Mouse (Mus musculus) neutrophil, adult 83 days (primary cell): ENCODE data around the gene Olfr649. TPM values are rescaled to one million over a fixed set of nuclear protein-coding genes. Genes with fewer than 3 reads are reported as not detected.

Source experiments
- total RNA-seq, 2 experiments: library from RNA; stranded (reverse); gene quantifications; one replicate each; pipeline ENCODE4 v1.2.4; 2023

Gene Olfr649
- total RNA-seq, result not detected

DNA sequence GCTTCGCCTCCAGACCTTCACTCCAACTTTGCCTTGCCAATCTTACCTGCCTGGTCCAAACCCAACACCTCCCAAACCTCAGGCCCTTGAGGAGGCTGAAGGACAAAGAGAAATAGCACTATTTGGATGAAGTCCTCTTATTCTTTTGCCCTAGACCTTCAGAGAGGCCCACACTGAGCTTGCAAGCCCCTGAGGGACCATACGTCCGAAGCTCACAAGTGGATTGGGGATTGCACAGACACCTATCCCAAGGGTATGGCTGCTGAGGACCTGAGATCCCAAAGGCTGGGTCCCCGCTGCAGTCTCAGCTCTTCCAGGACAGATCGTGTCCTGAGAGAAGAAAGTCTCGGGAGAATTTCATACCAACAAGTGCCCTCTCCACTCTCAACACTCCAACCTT lies at the start of gene Olfr649:
TSS of gene Olfr649 (minus strand) at position 101 of the 400 bp plus-strand sequence.

DNA sequence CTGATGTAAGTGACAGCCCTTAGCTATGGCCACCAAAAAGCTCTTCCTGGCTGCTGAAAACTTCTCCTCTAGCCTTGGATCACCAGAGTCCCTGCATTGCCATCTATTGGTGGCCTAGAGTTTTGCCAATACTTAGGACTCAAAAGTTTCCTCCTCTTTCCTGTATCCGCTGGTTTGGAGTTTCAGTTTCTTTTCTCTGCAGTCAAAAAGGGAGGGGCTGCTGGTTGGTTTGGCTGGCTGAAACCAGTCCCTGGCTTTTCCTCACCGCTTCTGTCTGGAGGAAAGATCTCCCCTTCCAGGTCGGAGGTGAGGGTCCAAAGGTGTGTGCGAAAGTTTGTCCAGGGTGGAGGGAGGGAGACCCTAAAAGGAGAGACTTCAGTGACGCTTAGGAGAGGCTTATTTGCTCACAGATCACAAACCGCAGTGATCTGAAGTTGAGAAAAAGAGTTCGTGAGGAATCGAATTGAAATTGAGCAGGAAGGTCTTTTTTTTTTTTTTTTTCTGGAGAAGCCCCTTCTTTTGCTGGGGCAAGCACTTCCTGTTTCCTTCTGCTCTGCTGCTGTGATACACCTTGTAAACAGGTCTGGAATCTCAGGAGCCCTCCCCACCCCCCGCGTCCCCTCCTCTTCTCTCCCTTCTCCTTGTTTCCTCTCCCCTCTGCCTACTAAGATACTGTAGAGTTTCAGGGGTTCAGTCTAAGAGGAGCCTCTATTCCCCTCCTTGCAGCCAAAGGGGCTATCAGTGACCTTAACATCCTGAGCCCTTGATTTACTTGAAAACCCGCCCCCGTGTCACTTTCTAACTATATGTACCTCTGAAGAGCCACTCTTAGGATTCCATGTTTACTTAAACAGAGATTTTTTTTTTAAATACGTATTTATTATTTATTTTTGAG lies 48.7 kb upstream of the Olfr649 start, which contains the start of gene Trim34a:
TSS of gene Trim34a (plus strand) at position 171 of the 895 bp plus-strand sequence.

DNA sequence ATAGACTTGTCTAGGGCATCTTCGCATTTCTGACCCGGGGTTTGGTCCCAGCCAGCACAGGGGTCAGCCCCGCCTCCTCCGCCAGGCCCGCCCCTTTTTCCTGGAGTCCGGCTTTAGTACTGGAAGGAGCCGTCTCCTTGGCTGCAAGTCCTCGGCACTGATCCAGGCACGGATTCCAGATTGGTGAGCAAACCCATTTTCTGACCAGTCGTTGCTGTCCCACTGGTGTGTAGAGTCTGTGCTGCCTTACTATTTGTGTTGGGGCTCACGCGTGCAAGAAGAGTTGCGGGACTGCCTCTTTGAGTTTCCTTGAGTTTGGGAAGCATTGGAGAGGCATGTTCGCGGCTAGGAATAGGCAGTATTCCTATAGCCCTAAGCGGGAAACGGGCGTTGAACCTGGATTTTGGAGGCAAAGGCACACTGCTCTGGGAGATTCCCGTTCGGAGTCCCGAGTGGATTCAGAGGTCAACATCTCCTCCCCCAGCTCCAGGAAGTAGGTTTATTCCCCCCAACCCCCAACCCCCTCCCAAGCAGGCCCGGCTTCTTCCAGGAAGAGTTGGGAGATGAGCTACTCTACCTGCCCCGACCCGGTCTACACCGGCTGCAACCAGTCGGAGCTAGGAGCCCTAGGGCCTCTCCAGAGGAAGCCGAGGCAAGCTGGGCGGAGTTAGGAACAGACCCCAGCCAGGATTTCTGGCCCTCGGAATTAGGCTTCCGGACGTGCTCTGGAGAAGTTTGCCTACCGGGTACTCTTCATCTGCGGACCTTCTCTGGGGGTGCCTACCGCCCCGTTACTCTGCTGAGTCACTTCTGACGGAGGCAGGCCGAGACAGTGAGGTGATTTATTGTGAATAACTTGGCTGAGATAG lies 23.1 kb upstream of the Olfr649 start, which contains the start of gene Trim6:
TSS of gene Trim6 (plus strand) at position 93 of the 869 bp plus-strand sequence.

GRCm38 (mm10) chr7:104183292-104183691 lies 12.5 kb downstream of the Olfr649 start, which contains the start of gene Olfr648:
Gene Olfr648, minus strand, starts transcription at chr7:104183392.

GRCm38 (mm10) chr7:104150456-104150855 lies 45.3 kb downstream of the Olfr649 start, which contains the start of gene Ubqlnl:
Gene Ubqlnl, minus strand, starts transcription at chr7:104150556.

DNA sequence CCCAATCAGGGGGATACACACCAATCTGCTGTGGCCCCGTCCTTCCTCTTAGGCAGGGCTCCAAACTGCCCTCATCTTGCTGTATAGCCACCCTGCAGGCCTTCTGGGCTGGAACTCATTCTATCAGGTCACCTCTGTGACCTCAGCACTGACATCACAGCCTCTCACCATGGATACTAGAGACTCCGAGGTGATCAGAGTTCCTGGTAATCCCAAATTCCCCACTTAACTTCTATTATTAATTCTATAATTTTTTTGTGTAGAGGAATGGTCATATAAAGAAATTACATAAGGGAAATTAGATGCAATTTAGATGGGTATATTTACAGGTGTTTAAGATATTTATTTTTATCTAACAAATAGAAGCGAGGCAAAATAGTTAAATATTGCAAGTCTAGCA lies 52.6 kb downstream of the Olfr649 start, which contains the start of gene Ubqln3:
TSS of gene Ubqln3 (minus strand) at position 101 of the 400 bp plus-strand sequence.

Other genes starting within 250 kb of the Olfr649 start
- not detected for gene Olfr635, start 224.8 kb downstream of the Olfr649 start, total RNA-seq
- gene Olfr638, start 197.2 kb downstream of the Olfr649 start, total RNA-seq, result not detected
- gene Olfr639, start 178.7 kb downstream of the Olfr649 start, total RNA-seq, result under 1 TPM; 0.07 to 0.09 TPM
- gene Olfr640, start 170.4 kb downstream of the Olfr649 start, total RNA-seq, result not detected
- gene Olfr641, start 160.5 kb downstream of the Olfr649 start, total RNA-seq, result not detected
- gene Olfr642, start 143.3 kb downstream of the Olfr649 start, total RNA-seq, result not detected
- not detected for gene 4930516K23Rik, start 134.5 kb downstream of the Olfr649 start, total RNA-seq
- not detected for gene Olfr644, start 124.1 kb downstream of the Olfr649 start, total RNA-seq
- gene Olfr645, start 110.5 kb downstream of the Olfr649 start, total RNA-seq, result not detected
- under 1 TPM in 1 of 2 experiments, not detected in 1; 0.13 TPM for gene Olfr646, start 91.1 kb downstream of the Olfr649 start, total RNA-seq
- not detected for gene Ubqln5, start 66.2 kb downstream of the Olfr649 start, total RNA-seq
- gene Olfr643, start 58.6 kb downstream of the Olfr649 start, total RNA-seq, result not detected
- gene Ubqln3, start 52.7 kb downstream of the Olfr649 start, total RNA-seq, result not detected
- not detected for gene Ubqlnl, start 45.4 kb downstream of the Olfr649 start, total RNA-seq
- gene Olfm5, start 31.2 kb downstream of the Olfr649 start, total RNA-seq, result not detected
- gene Olfr648, start 12.6 kb downstream of the Olfr649 start, total RNA-seq, result under 1 TPM; 0.13 to 0.22 TPM
- gene Trim6, start 22.8 kb upstream of the Olfr649 start, total RNA-seq, result 1 to 10 TPM; 1.6 TPM
- gene Trim34a, start 48.5 kb upstream of the Olfr649 start, total RNA-seq, result 10 to 100 TPM; 13.9 to 19.6 TPM
- 10 to 100 TPM; 11.2 to 12.9 TPM for gene Trim5, start 92.1 kb upstream of the Olfr649 start, total RNA-seq
- gene Trim12a, start 119.5 kb upstream of the Olfr649 start, total RNA-seq, result 10 to 100 TPM; 47.0 to 57.4 TPM
- under 1 TPM; 0.68 to 0.79 TPM for gene Trim34b, start 133.5 kb upstream of the Olfr649 start, total RNA-seq
- 10 to 100 TPM; 26.0 to 29.6 TPM for gene Trim12c, start 157.4 kb upstream of the Olfr649 start, total RNA-seq
- 10 to 100 TPM; 50.6 to 69.0 TPM for gene Trim30b, start 173.9 kb upstream of the Olfr649 start, total RNA-seq
- gene Trim30c, start 204.9 kb upstream of the Olfr649 start, total RNA-seq, result under 1 TPM; 0.33 to 0.86 TPM